Mouse (Mus musculus): ENCODE data around the gene Clmp. TPM values are rescaled to one million over a fixed set of nuclear protein-coding genes. Genes with fewer than 3 reads are reported as not detected.

Clmp gene
- total and polyA plus RNA-seq, 2 experiments from 2014 or later, result 48.8 to 57.0 TPM

DNA sequence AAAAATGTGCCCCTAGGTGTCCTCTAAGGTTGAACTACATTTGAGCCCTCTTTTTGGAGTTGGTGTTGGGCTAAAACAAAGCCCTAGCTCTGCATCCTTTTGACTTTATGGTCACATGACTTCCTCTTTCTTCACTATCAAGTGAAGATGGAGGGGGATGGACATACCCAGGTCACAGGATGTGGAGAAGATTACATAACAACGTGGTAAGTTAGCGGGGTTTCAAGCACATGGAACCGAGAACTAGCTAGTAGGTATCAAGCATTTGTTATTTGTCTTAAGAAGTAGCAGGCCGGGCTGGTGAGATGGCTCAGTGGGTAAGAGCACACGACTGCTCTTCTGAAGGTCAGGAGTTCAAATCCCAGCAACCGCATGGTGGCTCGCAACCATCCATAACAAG, 128.3 kb downstream of the Clmp start:
- Histone ChIP-seq H3K9me3 (ENCODE audit: low read length) (no peaks in the 10 kb centered on the region), H3K4me3 (ENCODE audit: low read depth, low read length) (no peak overlapping the region), H3K9ac (replicated peaks; ENCODE audit: low read length, poor library complexity, severe bottlenecking) (no peak overlapping the region), H3K36me3 (ENCODE audit: insufficient read depth, low read length) (no peaks in the 10 kb centered on the region; the same call in 1 of the 2 replicates), H3K27me3 (ENCODE audit: insufficient read depth, low read length) (no peaks in the 10 kb centered on the region), H3K4me1 (ENCODE audit: insufficient read depth, low read length) (no peaks in the 10 kb centered on the region), H3K4me2 (ENCODE audit: low read depth, low read length, poor library complexity, severe bottlenecking) (no peak overlapping the region), H3K27ac (ENCODE audit: low read depth, low read length) (no peak overlapping the region)
- TF ChIP-seq CTCF (IDR thresholded peaks at IDR 0.05), result no peak
- DNase-seq (ENCODE audit: low spot score) (no peak), ATAC-seq (ENCODE audit: low FRiP score) (no peak)
- WGBS, result 89% methylated on average over 7 of the region's 7 CpGs

GRCm38 (mm10) chr9:40817325-40818028, 131.7 kb downstream of the Clmp start:
- WGBS, result 76% methylated on average over 5 of the region's 5 CpGs
- ATAC-seq (ENCODE audit: low FRiP score), result 0 out of 2 replicates have a peak, but pooled peaks have one; percentile 29
- peak; percentile 58 for DNase-seq (ENCODE audit: low spot score)
- Histone ChIP-seq H3K27ac (ENCODE audit: low read depth, low read length) (peak overlapping the region; percentile 65), H3K4me1 (ENCODE audit: insufficient read depth, low read length) (no peaks in the 10 kb centered on the region), H3K9ac (replicated peaks; ENCODE audit: low read length, poor library complexity, severe bottlenecking) (no peak overlapping the region), H3K36me3 (ENCODE audit: insufficient read depth, low read length) (no peaks in the 10 kb centered on the region), H3K4me2 (ENCODE audit: low read depth, low read length, poor library complexity, severe bottlenecking) (no peak overlapping the region), H3K4me3 (ENCODE audit: low read depth, low read length) (no peak overlapping the region), H3K27me3 (ENCODE audit: insufficient read depth, low read length) (no peaks in the 10 kb centered on the region), H3K9me3 (ENCODE audit: low read length) (no peaks in the 10 kb centered on the region)
- TF ChIP-seq CTCF (IDR thresholded peaks at IDR 0.05), result no peak

DNA sequence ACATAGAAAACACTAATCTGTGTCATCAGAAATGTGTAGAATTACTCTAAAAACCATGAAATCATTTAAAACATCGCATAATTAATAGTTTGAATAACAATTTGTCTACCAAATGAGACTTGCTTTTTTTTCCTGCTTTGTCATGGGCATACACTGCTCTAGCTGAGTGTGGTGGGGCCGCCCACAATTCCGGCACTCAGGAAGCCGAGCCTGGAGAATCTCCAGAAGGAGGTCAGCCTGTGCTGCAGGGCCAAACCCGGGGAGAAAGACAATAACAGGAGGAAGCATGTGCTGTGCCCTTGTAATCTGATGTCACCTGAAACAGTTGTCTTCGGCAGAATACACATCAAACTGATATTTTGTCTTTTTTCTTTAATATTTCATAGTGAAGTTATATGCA, 139.8 kb downstream of the Clmp start:
- 47% methylated on average over 6 of the region's 6 CpGs for WGBS
- H3K4me2 ChIP-seq (ENCODE audit: low read depth, low read length, poor library complexity, severe bottlenecking), result no peak overlapping the region
- H3K27me3 ChIP-seq (ENCODE audit: insufficient read depth, low read length), result no peaks in the 10 kb centered on the region
- ATAC-seq (ENCODE audit: low FRiP score) (no peak), DNase-seq (ENCODE audit: low spot score) (no peak)
- no peak overlapping the region for H3K9ac ChIP-seq (replicated peaks; ENCODE audit: low read length, poor library complexity, severe bottlenecking)
- H3K27ac ChIP-seq (ENCODE audit: low read depth, low read length), result no peak overlapping the region
- H3K4me3 ChIP-seq (ENCODE audit: low read depth, low read length), result no peak overlapping the region
- no peak for TF ChIP-seq CTCF (IDR thresholded peaks at IDR 0.05)
- no peaks in the 10 kb centered on the region for H3K4me1 ChIP-seq (ENCODE audit: insufficient read depth, low read length)
- H3K9me3 ChIP-seq (ENCODE audit: low read length), result no peaks in the 10 kb centered on the region
- H3K36me3 ChIP-seq (ENCODE audit: insufficient read depth, low read length), result no peaks in the 10 kb centered on the region

DNA sequence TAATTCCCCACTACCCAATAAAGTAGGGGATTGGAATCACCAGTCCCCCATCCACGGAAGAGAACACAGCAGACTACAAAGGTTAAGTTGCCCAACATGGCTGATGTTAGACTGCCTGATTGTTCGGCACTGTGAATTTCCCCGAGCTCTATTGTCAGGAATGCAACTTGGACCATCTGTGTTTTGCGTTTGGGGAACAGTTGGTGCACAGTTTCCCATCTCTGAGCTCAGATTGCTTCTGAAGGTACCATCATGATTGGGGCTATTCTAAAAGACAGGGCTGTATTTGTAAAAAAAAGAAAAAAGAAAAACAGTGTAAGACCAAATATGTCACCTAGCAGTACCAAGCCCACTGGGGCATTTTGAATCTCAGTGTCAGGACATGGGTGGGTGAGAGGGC, 141.6 kb downstream of the Clmp start:
- Histone ChIP-seq H3K4me2 (ENCODE audit: low read depth, low read length, poor library complexity, severe bottlenecking) (no peak overlapping the region), H3K9me3 (ENCODE audit: low read length) (no peaks in the 10 kb centered on the region), H3K4me3 (ENCODE audit: low read depth, low read length) (no peak overlapping the region), H3K27me3 (ENCODE audit: insufficient read depth, low read length) (no peaks in the 10 kb centered on the region), H3K27ac (ENCODE audit: low read depth, low read length) (no peak overlapping the region), H3K9ac (replicated peaks; ENCODE audit: low read length, poor library complexity, severe bottlenecking) (no peak overlapping the region), H3K4me1 (ENCODE audit: insufficient read depth, low read length) (no peaks in the 10 kb centered on the region), H3K36me3 (ENCODE audit: insufficient read depth, low read length) (no peaks in the 10 kb centered on the region)
- ATAC-seq (ENCODE audit: low FRiP score) (no peak), DNase-seq (ENCODE audit: low spot score) (no peak)
- no peak for TF ChIP-seq CTCF (IDR thresholded peaks at IDR 0.05)
- 89% methylated on average over 4 of the region's 4 CpGs for WGBS

DNA sequence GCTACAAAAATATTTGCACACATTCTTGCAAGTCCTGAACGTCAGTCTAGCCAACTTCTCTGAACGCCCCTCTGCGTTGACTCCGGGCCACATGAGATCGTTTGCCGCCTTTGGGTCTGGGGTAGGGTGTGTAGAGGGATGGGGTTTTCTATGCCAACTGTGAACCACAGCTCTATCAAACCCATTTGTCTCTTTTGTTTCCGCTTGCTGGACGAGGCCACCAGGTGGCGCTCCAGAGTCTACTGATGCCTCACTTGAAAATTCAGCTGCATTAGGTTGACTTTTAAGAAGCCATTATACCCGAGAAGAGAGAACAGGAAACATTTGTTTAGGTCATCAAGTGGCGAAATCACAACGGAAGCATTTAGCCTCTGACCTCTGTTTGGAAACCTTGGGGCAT, 148.8 kb downstream of the Clmp start:
- Histone ChIP-seq H3K4me3 (ENCODE audit: low read depth, low read length) (no peak overlapping the region), H3K4me2 (ENCODE audit: low read depth, low read length, poor library complexity, severe bottlenecking) (no peak overlapping the region), H3K9ac (replicated peaks; ENCODE audit: low read length, poor library complexity, severe bottlenecking) (no peak overlapping the region), H3K9me3 (ENCODE audit: low read length) (no peaks in the 10 kb centered on the region), H3K4me1 (ENCODE audit: insufficient read depth, low read length) (no peaks in the 10 kb centered on the region), H3K27ac (ENCODE audit: low read depth, low read length) (no peak overlapping the region), H3K27me3 (ENCODE audit: insufficient read depth, low read length) (no peaks in the 10 kb centered on the region), H3K36me3 (ENCODE audit: insufficient read depth, low read length) (no peaks in the 10 kb centered on the region)
- peak; percentile 97 for TF ChIP-seq CTCF (IDR thresholded peaks at IDR 0.05)
- ATAC-seq (ENCODE audit: low FRiP score) (peak; percentile 44; the same call in 1 of the 2 replicates), DNase-seq (ENCODE audit: low spot score) (peak; percentile 91)
- WGBS, result 8% methylated on average over 12 of the region's 12 CpGs

Other genes with a start within 250 kb of the Clmp start
- gene Gramd1b, start 154.6 kb upstream of the Clmp start, total RNA-seq (2014; rRNA removed), result 48.3 and 51.8 TPM in 2 replicates
- gene Gramd1b, start 154.6 kb upstream of the Clmp start, polyA plus RNA-seq (2015; fragmentation: Nextera tagmentation; extraction: Ambion mirVana), result 13.2 and 19.1 TPM in 2 replicates
- gene Gm21915, start 15.3 kb upstream of the Clmp start, total RNA-seq (2014; rRNA removed), result not detected in 2 replicates
- not detected in 2 replicates for gene Gm21915, start 15.3 kb upstream of the Clmp start, polyA plus RNA-seq (2015; fragmentation: Nextera tagmentation; extraction: Ambion mirVana)
- gene Hspa8, start 115.0 kb downstream of the Clmp start, total RNA-seq (2014; rRNA removed), result 3,665 and 4,346 TPM in 2 replicates
- gene Hspa8, start 115.0 kb downstream of the Clmp start, polyA plus RNA-seq (2015; fragmentation: Nextera tagmentation; extraction: Ambion mirVana), result 2,467 and 2,499 TPM in 2 replicates
- gene Bsx, start 188.2 kb downstream of the Clmp start, total RNA-seq (2014; rRNA removed), result 0.24 TPM in 1 of 2 replicates, not detected in the other
- 1.5 and 2.8 TPM in 2 replicates for gene Bsx, start 188.2 kb downstream of the Clmp start, polyA plus RNA-seq (2015; fragmentation: Nextera tagmentation; extraction: Ambion mirVana)

Measured in midbrain, postnatal 0 days (tissue).